Mouse (Mus musculus): ENCODE measurements at regions not wholly inside any gene's neighbourhood (a gene's known extent, or its start where the extent isn't known, plus 50 kb on each side); places are given as distances from the start of the nearest gene placed in this dataset.

DNA sequence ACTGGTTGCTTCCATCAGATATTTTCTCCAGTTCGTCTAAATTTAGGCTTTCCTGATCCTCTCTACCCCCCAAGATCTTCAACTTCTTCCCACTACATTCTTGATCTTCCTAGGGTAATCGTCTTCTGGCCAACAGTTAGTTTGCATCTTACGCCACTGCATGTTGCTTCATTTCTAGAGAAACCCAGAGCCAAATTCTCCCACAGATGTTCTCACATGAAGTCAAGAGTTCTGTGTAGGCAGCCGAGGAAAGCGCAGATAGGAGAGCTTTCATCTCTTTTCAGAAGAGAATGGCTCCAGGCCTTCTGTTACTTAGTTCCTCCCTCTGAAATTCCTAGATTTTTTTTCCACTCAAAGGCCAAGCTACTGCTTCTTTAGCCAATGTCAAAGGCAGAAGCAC is 179.9 kb downstream of the Fgf10 start:
- TF ChIP-seq CTCF (IDR thresholded peaks at IDR 0.05; ENCODE audit: control insufficient read depth, insufficient read depth, low read length) (no peak), POLR2A (IDR thresholded peaks at IDR 0.05; ENCODE audit: borderline replicate concordance, control insufficient read depth, low read depth, low read length) (no peak)
- no peak overlapping the region for H3K4me3 ChIP-seq (replicated peaks; ENCODE audit: control insufficient read depth, low read depth, low read length)
- H3K4me1 ChIP-seq (ENCODE audit: control insufficient read depth, insufficient read depth, low read length): no peaks in the 10 kb centered on the region
- H3K27ac ChIP-seq (ENCODE audit: control insufficient read depth, insufficient read depth, low read depth, low read length, poor library complexity): no peak overlapping the region
- WGBS: 77% methylated on average over 5 of the region's 5 CpGs

- no peak for TF ChIP-seq POLR2A (IDR thresholded peaks at IDR 0.05; ENCODE audit: borderline replicate concordance, control insufficient read depth, low read depth, low read length)
- TF ChIP-seq CTCF (IDR thresholded peaks at IDR 0.05; ENCODE audit: control insufficient read depth, insufficient read depth, low read length): no peak
- H3K27ac ChIP-seq (ENCODE audit: control insufficient read depth, insufficient read depth, low read depth, low read length, poor library complexity): no peak overlapping the region
- H3K4me1 ChIP-seq (ENCODE audit: control insufficient read depth, insufficient read depth, low read length): no peaks in the 10 kb centered on the region
- WGBS: 75% methylated on average over 8 of the region's 8 CpGs
- no peak overlapping the region for H3K4me3 ChIP-seq (replicated peaks; ENCODE audit: control insufficient read depth, low read depth, low read length)
Observed at GRCm38 (mm10) chr13:118850708-118851107, 181.1 kb downstream of the Fgf10 start.

- no peaks in the 10 kb centered on the region for H3K4me1 ChIP-seq (ENCODE audit: control insufficient read depth, insufficient read depth, low read length)
- H3K27ac ChIP-seq (ENCODE audit: control insufficient read depth, insufficient read depth, low read depth, low read length, poor library complexity): no peak overlapping the region
- no peak overlapping the region for H3K4me3 ChIP-seq (replicated peaks; ENCODE audit: control insufficient read depth, low read depth, low read length)
- 78% methylated on average over 9 of the region's 9 CpGs for WGBS
- no peak for TF ChIP-seq POLR2A (IDR thresholded peaks at IDR 0.05; ENCODE audit: borderline replicate concordance, control insufficient read depth, low read depth, low read length)
- TF ChIP-seq CTCF (IDR thresholded peaks at IDR 0.05; ENCODE audit: control insufficient read depth, insufficient read depth, low read length): no peak
Observed at GRCm38 (mm10) chr13:118886339-118886810, 216.8 kb downstream of the Fgf10 start.

- Histone ChIP-seq H3K4me3 (replicated peaks; ENCODE audit: control insufficient read depth, low read depth, low read length) (no peak overlapping the region), H3K4me1 (ENCODE audit: control insufficient read depth, insufficient read depth, low read length) (no peaks in the 10 kb centered on the region), H3K27ac (ENCODE audit: control insufficient read depth, insufficient read depth, low read depth, low read length, poor library complexity) (no peak overlapping the region)
- TF ChIP-seq POLR2A (IDR thresholded peaks at IDR 0.05; ENCODE audit: borderline replicate concordance, control insufficient read depth, low read depth, low read length) (no peak), CTCF (IDR thresholded peaks at IDR 0.05; ENCODE audit: control insufficient read depth, insufficient read depth, low read length) (no peak)
- 85% methylated on average over 4 of the region's 4 CpGs for WGBS
Observed at GRCm38 (mm10) chr13:118895079-118895478, 225.5 kb downstream of the Fgf10 start.

DNA sequence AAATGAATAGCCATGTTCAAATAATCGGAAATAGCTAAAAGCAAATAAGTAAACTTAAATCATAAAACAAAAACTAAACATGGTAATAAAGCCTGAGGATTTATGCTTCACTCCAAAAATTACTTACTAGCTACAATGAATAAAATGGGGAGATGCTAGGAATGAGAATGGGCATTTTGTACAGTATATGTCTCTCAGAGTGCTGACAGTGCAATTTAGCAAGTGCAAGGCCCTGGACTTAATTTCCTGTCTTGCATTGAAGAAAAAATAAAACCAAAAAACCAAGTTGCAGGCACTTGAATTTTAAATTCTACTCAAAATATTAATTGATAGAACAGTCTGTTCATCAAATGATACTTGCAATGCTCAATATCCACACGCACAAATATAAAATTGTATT is 232.4 kb downstream of the Fgf10 start:
- WGBS: 79% methylated on average over 2 of the region's 2 CpGs
- H3K4me3 ChIP-seq (replicated peaks; ENCODE audit: control insufficient read depth, low read depth, low read length): no peak overlapping the region
- H3K27ac ChIP-seq (ENCODE audit: control insufficient read depth, insufficient read depth, low read depth, low read length, poor library complexity): no peak overlapping the region
- TF ChIP-seq POLR2A (IDR thresholded peaks at IDR 0.05; ENCODE audit: borderline replicate concordance, control insufficient read depth, low read depth, low read length): no peak
- H3K4me1 ChIP-seq (ENCODE audit: control insufficient read depth, insufficient read depth, low read length): no peaks in the 10 kb centered on the region

- Histone ChIP-seq H3K4me1 (ENCODE audit: control insufficient read depth, insufficient read depth, low read length) (no peaks in the 10 kb centered on the region), H3K4me3 (replicated peaks; ENCODE audit: control insufficient read depth, low read depth, low read length) (no peak overlapping the region), H3K27ac (ENCODE audit: control insufficient read depth, insufficient read depth, low read depth, low read length, poor library complexity) (no peak overlapping the region)
- TF ChIP-seq POLR2A (IDR thresholded peaks at IDR 0.05; ENCODE audit: borderline replicate concordance, control insufficient read depth, low read depth, low read length): no peak
- no peak for TF ChIP-seq CTCF (IDR thresholded peaks at IDR 0.05; ENCODE audit: control insufficient read depth, insufficient read depth, low read length)
- WGBS: 75% methylated on average over 2 of the region's 2 CpGs
Observed at GRCm38 (mm10) chr13:118910351-118910750, 240.8 kb downstream of the Fgf10 start.

DNA sequence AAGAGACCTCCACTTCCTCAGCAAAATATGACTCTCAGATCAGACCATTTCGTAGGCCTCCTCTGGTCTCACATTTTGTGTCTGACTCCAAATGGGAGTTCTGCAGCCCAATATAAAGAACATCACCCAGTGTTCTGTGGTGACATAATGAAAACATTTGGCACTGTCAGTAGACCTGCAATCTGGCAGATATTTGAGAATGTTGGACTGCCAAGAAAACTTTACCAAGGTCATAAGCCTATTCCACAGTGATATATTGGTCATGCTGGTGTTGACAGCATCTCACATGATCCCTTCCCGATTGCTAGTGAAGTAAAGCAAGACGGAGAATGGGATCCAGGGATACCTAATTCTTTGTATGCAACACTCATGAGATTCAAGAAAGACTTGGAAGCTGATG is 271.2 kb downstream of the Fgf10 start:
- Histone ChIP-seq H3K27ac (ENCODE audit: control insufficient read depth, insufficient read depth, low read depth, low read length, poor library complexity) (no peak overlapping the region), H3K4me1 (ENCODE audit: control insufficient read depth, insufficient read depth, low read length) (no peaks in the 10 kb centered on the region), H3K4me3 (replicated peaks; ENCODE audit: control insufficient read depth, low read depth, low read length) (no peak overlapping the region)
- TF ChIP-seq POLR2A (IDR thresholded peaks at IDR 0.05; ENCODE audit: borderline replicate concordance, control insufficient read depth, low read depth, low read length) (no peak), CTCF (IDR thresholded peaks at IDR 0.05; ENCODE audit: control insufficient read depth, insufficient read depth, low read length) (no peak)
- WGBS: 64% methylated on average over 3 of the region's 3 CpGs

DNA sequence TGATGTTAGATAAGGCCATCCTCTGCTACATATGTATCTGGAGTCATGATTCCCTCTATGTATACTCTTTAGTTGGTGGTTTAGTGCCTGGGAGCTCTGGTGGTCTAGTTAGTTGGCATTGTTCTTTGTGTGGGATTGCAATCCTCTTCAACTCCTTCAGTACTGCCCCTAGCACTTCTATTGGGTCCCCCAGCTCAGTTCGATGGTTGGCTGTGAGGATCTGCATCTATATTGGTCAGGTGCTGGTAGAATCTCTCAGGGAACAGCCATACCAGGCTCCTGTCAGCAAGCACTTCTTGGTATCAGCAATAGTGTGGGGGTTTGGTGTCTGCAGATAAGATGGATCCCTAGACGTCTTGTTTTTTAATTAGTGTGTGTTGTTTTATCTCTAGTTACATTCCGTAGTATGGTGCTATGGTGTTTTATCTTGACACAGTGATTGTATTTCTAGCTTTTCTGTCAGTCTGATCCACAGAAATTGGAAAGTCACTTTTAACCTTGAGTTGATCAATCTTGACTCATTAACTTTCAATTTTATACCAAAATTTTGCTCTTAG is 296.6 kb downstream of the Fgf10 start:
- WGBS: 70% methylated on average over 3 of the region's 3 CpGs
- TF ChIP-seq POLR2A (IDR thresholded peaks at IDR 0.05; ENCODE audit: borderline replicate concordance, control insufficient read depth, low read depth, low read length): no peak
- TF ChIP-seq CTCF (IDR thresholded peaks at IDR 0.05; ENCODE audit: control insufficient read depth, insufficient read depth, low read length): no peak
- Histone ChIP-seq H3K4me1 (ENCODE audit: control insufficient read depth, insufficient read depth, low read length) (no peaks in the 10 kb centered on the region), H3K4me3 (replicated peaks; ENCODE audit: control insufficient read depth, low read depth, low read length) (no peak overlapping the region), H3K27ac (ENCODE audit: control insufficient read depth, insufficient read depth, low read depth, low read length, poor library complexity) (no peak overlapping the region)

- 69% methylated on average over 4 of the region's 4 CpGs for WGBS
- TF ChIP-seq POLR2A (IDR thresholded peaks at IDR 0.05; ENCODE audit: borderline replicate concordance, control insufficient read depth, low read depth, low read length) (no peak), CTCF (IDR thresholded peaks at IDR 0.05; ENCODE audit: control insufficient read depth, insufficient read depth, low read length) (no peak)
- Histone ChIP-seq H3K27ac (ENCODE audit: control insufficient read depth, insufficient read depth, low read depth, low read length, poor library complexity) (no peak overlapping the region), H3K4me3 (replicated peaks; ENCODE audit: control insufficient read depth, low read depth, low read length) (no peak overlapping the region), H3K4me1 (ENCODE audit: control insufficient read depth, insufficient read depth, low read length) (no peaks in the 10 kb centered on the region)
Observed at GRCm38 (mm10) chr13:118967707-118968106, 298.1 kb downstream of the Fgf10 start.

All from bone marrow, adult 2 months (tissue).